Mouse (Mus musculus): ENCODE measurements around the gene Kidins220. TPM values are rescaled to one million over a fixed set of nuclear protein-coding genes. Genes with fewer than 3 reads are reported as not detected.

Kidins220 gene
- polyA plus RNA-seq, 1 experiment: 72.1 TPM

DNA sequence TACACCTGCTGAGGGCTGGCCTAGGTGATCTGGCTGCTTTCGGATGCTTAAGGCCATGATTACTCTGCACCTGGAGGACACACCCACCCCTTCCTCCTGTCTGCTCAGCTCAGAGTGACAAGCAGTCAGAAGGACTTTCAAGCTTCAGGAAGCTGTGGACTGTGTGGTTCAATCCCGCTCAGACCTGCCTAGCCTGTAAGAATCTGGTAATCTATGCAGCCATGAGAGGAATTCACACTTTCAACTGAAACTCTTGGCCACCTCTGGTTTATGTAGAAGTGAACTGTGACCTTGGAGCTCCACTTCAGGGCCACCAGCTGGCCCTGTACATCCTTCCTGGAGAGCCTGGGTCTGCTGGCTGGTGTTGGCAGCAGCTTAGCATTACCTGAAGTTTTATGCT lies 134.1 kb downstream of the Kidins220 start:
- 38% methylated on average over 2 of the region's 2 CpGs for WGBS
- no peak for DNase-seq
- no peak overlapping the region for H3K27ac ChIP-seq (ENCODE audit: control insufficient read depth, insufficient read depth, low read length)

GRCm38 (mm10) chr12:25109971-25110681 lies 135.4 kb downstream of the Kidins220 start:
- H3K27me3 ChIP-seq (ENCODE audit: control insufficient read depth, insufficient read depth, low read length): no peaks in the 10 kb centered on the region
- no peak for TF ChIP-seq CTCF (IDR thresholded peaks at IDR 0.05; ENCODE audit: borderline replicate concordance, control insufficient read depth, extremely low read depth, insufficient read depth, low read length, poor library complexity)
- H3K4me1 ChIP-seq (replicated peaks; ENCODE audit: control insufficient read depth, insufficient read depth, low read length): no peaks in the 10 kb centered on the region
- no peak for DNase-seq
- H3K27ac ChIP-seq (ENCODE audit: control insufficient read depth, insufficient read depth, low read length): no peak overlapping the region
- WGBS: 90% methylated on average over 7 of the region's 7 CpGs
- no peak overlapping the region for H3K4me3 ChIP-seq (ENCODE audit: control insufficient read depth, insufficient read depth, low read length)
- H3K36me3 ChIP-seq (ENCODE audit: control insufficient read depth, insufficient read depth, low read length): no peaks in the 10 kb centered on the region

More for the DNA sequence above, 134.1 kb downstream of the Kidins220 start:
- no peaks in the 10 kb centered on the region for H3K27me3 ChIP-seq (ENCODE audit: control insufficient read depth, insufficient read depth, low read length)
- no peaks in the 10 kb centered on the region for H3K36me3 ChIP-seq (ENCODE audit: control insufficient read depth, insufficient read depth, low read length)
- TF ChIP-seq POLR2A (IDR thresholded peaks at IDR 0.05; ENCODE audit: control insufficient read depth, extremely low read depth, insufficient read depth, low read length, poor library complexity) (no peak), CTCF (IDR thresholded peaks at IDR 0.05; ENCODE audit: borderline replicate concordance, control insufficient read depth, extremely low read depth, insufficient read depth, low read length, poor library complexity) (no peak)
- H3K4me3 ChIP-seq (ENCODE audit: control insufficient read depth, insufficient read depth, low read length): no peak overlapping the region
- H3K4me1 ChIP-seq (replicated peaks; ENCODE audit: control insufficient read depth, insufficient read depth, low read length): no peaks in the 10 kb centered on the region

GRCm38 (mm10) chr12:25110682-25111078 lies 136.0 kb downstream of the Kidins220 start:
- TF ChIP-seq POLR2A (IDR thresholded peaks at IDR 0.05; ENCODE audit: control insufficient read depth, extremely low read depth, insufficient read depth, low read length, poor library complexity) (no peak), CTCF (IDR thresholded peaks at IDR 0.05; ENCODE audit: borderline replicate concordance, control insufficient read depth, extremely low read depth, insufficient read depth, low read length, poor library complexity) (no peak)
- Histone ChIP-seq H3K4me3 (ENCODE audit: control insufficient read depth, insufficient read depth, low read length) (no peak overlapping the region), H3K27me3 (ENCODE audit: control insufficient read depth, insufficient read depth, low read length) (no peaks in the 10 kb centered on the region), H3K4me1 (replicated peaks; ENCODE audit: control insufficient read depth, insufficient read depth, low read length) (no peaks in the 10 kb centered on the region), H3K36me3 (ENCODE audit: control insufficient read depth, insufficient read depth, low read length) (no peaks in the 10 kb centered on the region), H3K27ac (ENCODE audit: control insufficient read depth, insufficient read depth, low read length) (no peak overlapping the region)
- DNase-seq: no peak
- 95% methylated on average over 7 of the region's 7 CpGs for WGBS

Other genes starting within 250 kb of the Kidins220 start
- 0.85 and 1.3 TPM in 2 replicates for gene Mboat2, start 144.0 kb upstream of the Kidins220 start, polyA plus RNA-seq (2012; rRNA removed)
- 114 and 118 TPM in 2 replicates for gene Id2, start 122.2 kb downstream of the Kidins220 start, polyA plus RNA-seq (2012; rRNA removed)

All from thymus, adult 2 months (tissue).